Mouse (Mus musculus): Measurements from ENCODE around the gene Tnfrsf26. TPM values are rescaled to one million over a fixed set of nuclear protein-coding genes. Genes with fewer than 3 reads are reported as not detected.
"Not testable (repeated sequence)": the region's sequence is repeated elsewhere in the genome, so short reads cannot be mapped to it uniquely, and the experiment has no call there.

Tnfrsf26 gene
- 0.73 and 0.92 TPM in 2 replicates for polyA plus RNA-seq (2014; fragmentation: Nextera tagmentation; extraction: Ambion mirVana)

- no peak for ATAC-seq (replicated peaks; ENCODE audit: low FRiP score)
- H3K4me3 ChIP-seq (ENCODE audit: low read depth, low read length): no peak within 1 kb of the TSS
- DNase-seq (ENCODE audit: low spot score): no peak
- H3K9ac ChIP-seq (ENCODE audit: low read depth, low read length): no peak within 1 kb of the TSS
- no peaks in the 10 kb centered on the region for H3K9me3 ChIP-seq (ENCODE audit: control insufficient read depth, low read length)
- no peaks in the 10 kb centered on the region for H3K36me3 ChIP-seq (ENCODE audit: control insufficient read depth, insufficient read depth, low read length)
- 96% methylated on average over 1 of the region's 1 CpGs for WGBS
- H3K27ac ChIP-seq (ENCODE audit: low read depth, low read length): no peak within 1 kb of the TSS
- no peaks in the 10 kb centered on the region for H3K4me1 ChIP-seq (replicated peaks; ENCODE audit: control insufficient read depth, insufficient read depth, low read length)
- no peak within 1 kb of the TSS for H3K4me2 ChIP-seq
- no peaks in the 10 kb centered on the region for H3K27me3 ChIP-seq (replicated peaks; ENCODE audit: control insufficient read depth, insufficient read depth, low read length)
These were observed at the start of gene Tnfrsf26 for GRCm38 (mm10) chr7:143628540-143628939. Tnfrsf26 (minus strand) TSS chr7:143628722.

GRCm38 (mm10) chr7:143666427-143667311 is 38.1 kb upstream of the Tnfrsf26 start:
- no peak overlapping the region for H3K27ac ChIP-seq (ENCODE audit: low read depth, low read length)
- no peaks in the 10 kb centered on the region for H3K9me3 ChIP-seq (ENCODE audit: control insufficient read depth, low read length)
- H3K4me2 ChIP-seq: no peak overlapping the region
- H3K9ac ChIP-seq (ENCODE audit: low read depth, low read length): no peak overlapping the region
- ATAC-seq (replicated peaks; ENCODE audit: low FRiP score): no peak
- no peak for DNase-seq (ENCODE audit: low spot score)
- H3K4me3 ChIP-seq (ENCODE audit: low read depth, low read length): no peak overlapping the region
- no peaks in the 10 kb centered on the region for H3K4me1 ChIP-seq (replicated peaks; ENCODE audit: control insufficient read depth, insufficient read depth, low read length)
- H3K27me3 ChIP-seq (replicated peaks; ENCODE audit: control insufficient read depth, insufficient read depth, low read length): no peaks in the 10 kb centered on the region
- H3K36me3 ChIP-seq (ENCODE audit: control insufficient read depth, insufficient read depth, low read length): no peaks in the 10 kb centered on the region

- H3K9ac ChIP-seq (ENCODE audit: low read depth, low read length): no peak overlapping the region
- no peak overlapping the region for H3K27ac ChIP-seq (ENCODE audit: low read depth, low read length)
- H3K9me3 ChIP-seq (ENCODE audit: control insufficient read depth, low read length): no peaks in the 10 kb centered on the region
- H3K4me2 ChIP-seq: no peak overlapping the region
- no peaks in the 10 kb centered on the region for H3K4me1 ChIP-seq (replicated peaks; ENCODE audit: control insufficient read depth, insufficient read depth, low read length)
- H3K36me3 ChIP-seq (ENCODE audit: control insufficient read depth, insufficient read depth, low read length): no peaks in the 10 kb centered on the region
- 76% methylated on average over 2 of the region's 2 CpGs for WGBS
- no peak for DNase-seq (ENCODE audit: low spot score)
- H3K27me3 ChIP-seq (replicated peaks; ENCODE audit: control insufficient read depth, insufficient read depth, low read length): no peaks in the 10 kb centered on the region
- no peak overlapping the region for H3K4me3 ChIP-seq (ENCODE audit: low read depth, low read length)
- ATAC-seq (replicated peaks; ENCODE audit: low FRiP score): no peak
These were observed 34.9 kb upstream of the Tnfrsf26 start for GRCm38 (mm10) chr7:143663470-143663869.

GRCm38 (mm10) chr7:143660797-143661196 is 32.3 kb upstream of the Tnfrsf26 start:
- Histone ChIP-seq H3K36me3 (ENCODE audit: control insufficient read depth, insufficient read depth, low read length) (no peaks in the 10 kb centered on the region), H3K4me3 (ENCODE audit: low read depth, low read length) (no peak overlapping the region), H3K4me1 (replicated peaks; ENCODE audit: control insufficient read depth, insufficient read depth, low read length) (no peaks in the 10 kb centered on the region), H3K9me3 (ENCODE audit: control insufficient read depth, low read length) (no peaks in the 10 kb centered on the region), H3K4me2 (no peak overlapping the region), H3K9ac (ENCODE audit: low read depth, low read length) (no peak overlapping the region), H3K27ac (ENCODE audit: low read depth, low read length) (no peak overlapping the region), H3K27me3 (replicated peaks; ENCODE audit: control insufficient read depth, insufficient read depth, low read length) (no peaks in the 10 kb centered on the region)
- DNase-seq (ENCODE audit: low spot score) (no peak), ATAC-seq (replicated peaks; ENCODE audit: low FRiP score) (no peak)

GRCm38 (mm10) chr7:143649769-143650346 is 21.3 kb upstream of the Tnfrsf26 start:
- not testable (repeated sequence) for ATAC-seq (replicated peaks; ENCODE audit: low FRiP score); H3K9ac ChIP-seq (ENCODE audit: low read depth, low read length); DNase-seq (ENCODE audit: low spot score); H3K27me3 ChIP-seq (replicated peaks; ENCODE audit: control insufficient read depth, insufficient read depth, low read length); H3K27ac ChIP-seq (ENCODE audit: low read depth, low read length); H3K9me3 ChIP-seq (ENCODE audit: control insufficient read depth, low read length); H3K4me1 ChIP-seq (replicated peaks; ENCODE audit: control insufficient read depth, insufficient read depth, low read length); H3K36me3 ChIP-seq (ENCODE audit: control insufficient read depth, insufficient read depth, low read length)
- H3K4me2 ChIP-seq: peak overlapping the region; percentile 93
- 57% methylated on average over 10 of the region's 10 CpGs for WGBS
- 0 out of 2 replicates have a peak overlapping the region, but pooled peaks have one; percentile 63 for H3K4me3 ChIP-seq (ENCODE audit: low read depth, low read length)

GRCm38 (mm10) chr7:143649034-143649768 is 20.7 kb upstream of the Tnfrsf26 start, which contains the start of gene Tnfrsf22:
Tnfrsf22 (minus strand) TSS chr7:143649661.
- Histone ChIP-seq H3K9me3 (ENCODE audit: control insufficient read depth, low read length) (no peaks in the 10 kb centered on the region), H3K9ac (ENCODE audit: low read depth, low read length) (peak within 1 kb of the TSS; percentile 53), H3K4me2 (peak within 1 kb of the TSS; percentile 93), H3K27me3 (replicated peaks; ENCODE audit: control insufficient read depth, insufficient read depth, low read length) (no peaks in the 10 kb centered on the region; the same call in 1 of the 2 replicates), H3K36me3 (ENCODE audit: control insufficient read depth, insufficient read depth, low read length) (no peaks in the 10 kb centered on the region), H3K27ac (ENCODE audit: low read depth, low read length) (no peak within 1 kb of the TSS), H3K4me3 (ENCODE audit: low read depth, low read length) (peak within 1 kb of the TSS; percentile 63), H3K4me1 (replicated peaks; ENCODE audit: control insufficient read depth, insufficient read depth, low read length) (no peaks in the 10 kb centered on the region)
- ATAC-seq (replicated peaks; ENCODE audit: low FRiP score) (peak; percentile 88), DNase-seq (ENCODE audit: low spot score) (peak; percentile 77)
- 6% methylated on average over 39 of the region's 39 CpGs for WGBS

- H3K9me3 ChIP-seq (ENCODE audit: control insufficient read depth, low read length); H3K4me1 ChIP-seq (replicated peaks; ENCODE audit: control insufficient read depth, insufficient read depth, low read length); H3K9ac ChIP-seq (ENCODE audit: low read depth, low read length); DNase-seq (ENCODE audit: low spot score); H3K36me3 ChIP-seq (ENCODE audit: control insufficient read depth, insufficient read depth, low read length); ATAC-seq (replicated peaks; ENCODE audit: low FRiP score); H3K4me2 ChIP-seq; H3K4me3 ChIP-seq (ENCODE audit: low read depth, low read length); H3K27me3 ChIP-seq (replicated peaks; ENCODE audit: control insufficient read depth, insufficient read depth, low read length); H3K27ac ChIP-seq (ENCODE audit: low read depth, low read length): not testable (repeated sequence)
- 73% methylated on average over 2 of the region's 2 CpGs for WGBS
These were observed 15.4 kb upstream of the Tnfrsf26 start for GRCm38 (mm10) chr7:143643949-143644348.

- Histone ChIP-seq H3K27me3 (replicated peaks; ENCODE audit: control insufficient read depth, insufficient read depth, low read length) (no peaks in the 10 kb centered on the region), H3K4me3 (ENCODE audit: low read depth, low read length) (no peak overlapping the region), H3K36me3 (ENCODE audit: control insufficient read depth, insufficient read depth, low read length) (no peaks in the 10 kb centered on the region), H3K4me1 (replicated peaks; ENCODE audit: control insufficient read depth, insufficient read depth, low read length) (no peaks in the 10 kb centered on the region), H3K9ac (ENCODE audit: low read depth, low read length) (no peak overlapping the region), H3K4me2 (no peak overlapping the region), H3K9me3 (ENCODE audit: control insufficient read depth, low read length) (no peaks in the 10 kb centered on the region), H3K27ac (ENCODE audit: low read depth, low read length) (no peak overlapping the region)
- no peak for DNase-seq (ENCODE audit: low spot score)
- WGBS: 76% methylated on average over 1 of the region's 1 CpGs
- ATAC-seq (replicated peaks; ENCODE audit: low FRiP score): no peak
These were observed 8.2 kb upstream of the Tnfrsf26 start for GRCm38 (mm10) chr7:143636674-143637073.
